Mouse (Mus musculus) adrenal gland, adult 2 months (tissue): ENCODE data around the gene Josd2. TPM values are rescaled to one million over a fixed set of nuclear protein-coding genes. Genes with fewer than 3 reads are reported as not detected.

ENCODE experiments used
- DNase-seq: peaks from one replicate; pipeline ENCODE4 v3.0.0; 2021
- microRNA-seq, 2 experiments: library from miRNA; unstranded; fragments of <30 nt; microRNA quantifications; one replicate each; pipeline ENCODE4 v1.2.0; 2021
- polyA plus RNA-seq: library from polyadenylated mRNA; depleted of rRNA; stranded (reverse); fragments of >200 nt; gene quantifications from 2 replicates; pipeline ENCODE4 v1.2.3, GENCODE M21; 2012; rRNA removed
- total RNA-seq, 2 experiments: library from RNA; stranded (reverse); gene quantifications; 2 replicates each; pipeline ENCODE4 v1.2.3; 2021

Gene Josd2
- total and polyA plus RNA-seq, 3 experiments = 51.2 to 171 (median 61.7) TPM

GRCm38 (mm10) chr7:44500046-44500445, 32.3 kb downstream of the Josd2 start:
- no peak for DNase-seq

DNA sequence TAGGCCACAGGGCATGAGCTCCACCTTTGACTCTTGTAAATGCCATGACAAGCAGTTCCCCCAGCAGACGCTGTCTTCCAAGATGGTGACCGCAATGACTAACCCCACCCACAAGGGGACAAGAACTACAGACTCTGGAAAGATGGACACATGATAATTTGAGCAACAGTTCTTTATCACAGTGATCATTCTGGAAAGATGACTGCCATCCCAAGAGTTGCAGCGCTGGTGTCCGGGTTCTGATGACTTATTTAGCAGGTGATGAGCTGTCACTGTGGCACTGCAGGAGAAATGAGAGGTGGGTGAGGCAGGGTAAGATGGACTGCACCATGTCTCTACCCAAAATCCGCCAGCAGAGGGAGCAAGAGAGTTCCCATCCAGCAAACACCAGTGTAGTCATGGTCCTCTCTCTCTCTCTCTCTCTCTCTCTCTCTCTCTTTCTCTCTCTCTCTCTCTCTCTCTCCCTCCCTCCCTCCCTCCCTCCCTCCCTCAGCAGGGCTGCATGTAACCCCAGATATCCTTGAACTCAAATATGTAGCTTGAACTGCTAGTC, 33.9 kb downstream of the Josd2 start:
- DNase-seq = peak; percentile 56

DNA sequence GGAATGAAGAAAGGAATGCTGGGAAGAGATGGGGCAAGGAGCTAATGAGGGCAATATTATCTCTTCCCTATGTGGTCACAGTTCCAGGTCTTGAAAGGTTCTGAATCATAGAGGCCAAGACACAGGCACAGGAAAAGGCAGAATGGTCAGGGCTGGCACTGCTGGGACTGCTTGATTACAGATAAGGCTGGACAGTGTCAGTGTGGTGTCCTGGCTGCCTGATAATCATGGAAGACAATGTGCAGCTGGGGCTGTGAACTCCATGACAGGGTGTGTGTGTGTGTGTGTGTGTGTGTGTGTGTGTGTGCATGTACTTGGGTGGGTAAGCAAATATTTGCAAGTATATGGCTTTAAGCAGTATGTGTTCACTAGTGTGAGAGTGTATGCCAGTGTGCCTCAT, 39.7 kb downstream of the Josd2 start:
- DNase-seq = no peak

GRCm38 (mm10) chr7:44519240-44519913, 51.6 kb downstream of the Josd2 start:
- no peak for DNase-seq

GRCm38 (mm10) chr7:44520990-44521389, 53.2 kb downstream of the Josd2 start:
- no peak for DNase-seq

Small RNAs within 50 kb of the gene (microRNA-seq; reads per million reads assigned to microRNA genes)
- 3.7 to 6.2 reads per million in 2 experiments for gene Mir7052

Other genes with a start within 250 kb of the Josd2 start
- not detected for gene Klk1, start 242.6 kb upstream of the Josd2 start, total RNA-seq
- 0.46 and 0.67 TPM in 2 replicates for gene Klk1, start 242.6 kb upstream of the Josd2 start, polyA plus RNA-seq
- not detected for gene Gm36864, start 231.8 kb upstream of the Josd2 start, total RNA-seq
- not detected in 2 replicates for gene Gm36864, start 231.8 kb upstream of the Josd2 start, polyA plus RNA-seq
- gene 1700028J19Rik, start 221.3 kb upstream of the Josd2 start, total RNA-seq = 1 to 10 TPM in 1 of 2 experiments, under 1 TPM in 1; 0.66 to 1.4 TPM
- 1.2 and 1.8 TPM in 2 replicates for gene 1700028J19Rik, start 221.3 kb upstream of the Josd2 start, polyA plus RNA-seq
- 10 to 100 TPM; 81.5 to 83.8 TPM for gene 2410002F23Rik, start 221.3 kb upstream of the Josd2 start, total RNA-seq
- 195 and 237 TPM in 2 replicates for gene 2410002F23Rik, start 221.3 kb upstream of the Josd2 start, polyA plus RNA-seq
- not detected for gene Acp4, start 210.6 kb upstream of the Josd2 start, total RNA-seq
- gene Acp4, start 210.6 kb upstream of the Josd2 start, polyA plus RNA-seq = not detected in 2 replicates
- not detected for gene Gm15517, start 206.5 kb upstream of the Josd2 start, total RNA-seq
- not detected in 2 replicates for gene Gm15517, start 206.5 kb upstream of the Josd2 start, polyA plus RNA-seq
- gene Clec11a, start 161.1 kb upstream of the Josd2 start, total RNA-seq = 1 to 10 TPM; 4.6 to 5.1 TPM
- 11.4 and 13.0 TPM in 2 replicates for gene Clec11a, start 161.1 kb upstream of the Josd2 start, polyA plus RNA-seq
- 1 to 10 TPM; 8.0 to 9.1 TPM for gene Shank1, start 157.7 kb upstream of the Josd2 start, total RNA-seq
- gene Shank1, start 157.7 kb upstream of the Josd2 start, polyA plus RNA-seq = 2.5 and 2.9 TPM in 2 replicates
- 1 to 10 TPM; 4.8 to 6.2 TPM for gene Syt3, start 83.9 kb upstream of the Josd2 start, total RNA-seq
- gene Syt3, start 83.9 kb upstream of the Josd2 start, polyA plus RNA-seq = 12.1 and 16.0 TPM in 2 replicates
- 1 to 10 TPM in 1 of 2 experiments, under 1 TPM in 1; 0.66 to 1.2 TPM for gene 1700008O03Rik, start 82.2 kb upstream of the Josd2 start, total RNA-seq
- gene 1700008O03Rik, start 82.2 kb upstream of the Josd2 start, polyA plus RNA-seq = 1.6 and 2.3 TPM in 2 replicates
- 1 to 10 TPM; 5.1 to 8.5 TPM for gene Lrrc4b, start 39.0 kb upstream of the Josd2 start, total RNA-seq
- gene Lrrc4b, start 39.0 kb upstream of the Josd2 start, polyA plus RNA-seq = 10.3 and 16.3 TPM in 2 replicates
- gene Aspdh, start 2.6 kb upstream of the Josd2 start, total RNA-seq = under 1 TPM in 1 of 2 experiments, not detected in 1; 0.75 TPM
- gene Aspdh, start 2.6 kb upstream of the Josd2 start, polyA plus RNA-seq = 0.91 and 2.4 TPM in 2 replicates
- 100 to 1,000 TPM in 1 of 2 experiments, 10 to 100 TPM in 1; 77.9 to 101 TPM for gene Emc10, start 28.5 kb downstream of the Josd2 start, total RNA-seq
- gene Emc10, start 28.5 kb downstream of the Josd2 start, polyA plus RNA-seq = 516 and 555 TPM in 2 replicates
- gene Fam71e1, start 28.6 kb downstream of the Josd2 start, total RNA-seq = 1 to 10 TPM; 8.3 to 9.1 TPM
- gene Fam71e1, start 28.6 kb downstream of the Josd2 start, polyA plus RNA-seq = 28.6 and 30.9 TPM in 2 replicates
- under 1 TPM in 1 of 2 experiments, not detected in 1; 0.24 TPM for gene Mybpc2, start 56.7 kb downstream of the Josd2 start, total RNA-seq
- not detected in 2 replicates for gene Mybpc2, start 56.7 kb downstream of the Josd2 start, polyA plus RNA-seq
- under 1 TPM; 0.31 to 0.40 TPM for gene Spib, start 64.1 kb downstream of the Josd2 start, total RNA-seq
- 0.58 and 0.66 TPM in 2 replicates for gene Spib, start 64.1 kb downstream of the Josd2 start, polyA plus RNA-seq
- 10 to 100 TPM in 1 of 2 experiments, 1 to 10 TPM in 1; 8.0 to 17.3 TPM for gene Pold1, start 80.9 kb downstream of the Josd2 start, total RNA-seq
- 27.3 and 31.0 TPM in 2 replicates for gene Pold1, start 80.9 kb downstream of the Josd2 start, polyA plus RNA-seq
- 100 to 1,000 TPM; 106 to 125 TPM for gene Nr1h2, start 86.0 kb downstream of the Josd2 start, total RNA-seq
- gene Nr1h2, start 86.0 kb downstream of the Josd2 start, polyA plus RNA-seq = 305 and 306 TPM in 2 replicates
- gene Napsa, start 104.4 kb downstream of the Josd2 start, total RNA-seq = 1 to 10 TPM in 1 of 2 experiments, under 1 TPM in 1; 0.55 to 1.3 TPM
- 2.2 TPM in 2 replicates for gene Napsa, start 104.4 kb downstream of the Josd2 start, polyA plus RNA-seq
- gene Kcnc3, start 122.7 kb downstream of the Josd2 start, total RNA-seq = 1 to 10 TPM; 4.4 to 4.8 TPM
- 7.2 and 8.8 TPM in 2 replicates for gene Kcnc3, start 122.7 kb downstream of the Josd2 start, polyA plus RNA-seq
- 1 to 10 TPM; 3.2 to 5.6 TPM for gene Myh14, start 202.9 kb downstream of the Josd2 start, total RNA-seq
- gene Myh14, start 202.9 kb downstream of the Josd2 start, polyA plus RNA-seq = 1.2 and 1.7 TPM in 2 replicates
- gene Izumo2, start 240.8 kb downstream of the Josd2 start, total RNA-seq = not detected
- not detected in 2 replicates for gene Izumo2, start 240.8 kb downstream of the Josd2 start, polyA plus RNA-seq